Mouse (Mus musculus): ENCODE data around the gene Ap5b1.

The Ap5b1 gene

GRCm38 (mm10) chr19:5567534-5568469 lies at the start of gene Ap5b1:
Ap5b1 (plus strand) TSS chr19:5568025.
- peak; percentile 54 for DNase-seq (ENCODE audit: low spot score)

GRCm38 (mm10) chr19:5518721-5519120 lies 49.1 kb upstream of the Ap5b1 start:
- DNase-seq (ENCODE audit: low spot score) = no peak

- no peak for DNase-seq (ENCODE audit: low spot score)
Observed at GRCm38 (mm10) chr19:5525204-5525603, 42.6 kb upstream of the Ap5b1 start.

GRCm38 (mm10) chr19:5529325-5530137 lies 38.3 kb upstream of the Ap5b1 start:
- DNase-seq (ENCODE audit: low spot score) = peak; percentile 95

- DNase-seq (ENCODE audit: low spot score) = no peak
Observed at GRCm38 (mm10) chr19:5530138-5530524, 37.7 kb upstream of the Ap5b1 start.

- DNase-seq (ENCODE audit: low spot score) = no peak
Observed at GRCm38 (mm10) chr19:5532520-5532919, 35.3 kb upstream of the Ap5b1 start.

GRCm38 (mm10) chr19:5538786-5539185 lies 29.0 kb upstream of the Ap5b1 start:
- DNase-seq (ENCODE audit: low spot score) = no peak

- no peak for DNase-seq (ENCODE audit: low spot score)
Observed at GRCm38 (mm10) chr19:5543362-5543761, 24.5 kb upstream of the Ap5b1 start.

- DNase-seq (ENCODE audit: low spot score) = no peak
Observed at GRCm38 (mm10) chr19:5544031-5544430, 23.8 kb upstream of the Ap5b1 start.

GRCm38 (mm10) chr19:5547471-5548056 lies 20.3 kb upstream of the Ap5b1 start:
- DNase-seq (ENCODE audit: low spot score) = no peak

- DNase-seq (ENCODE audit: low spot score) = no peak
Observed at GRCm38 (mm10) chr19:5553802-5554201, 14.0 kb upstream of the Ap5b1 start.

GRCm38 (mm10) chr19:5554212-5554611 lies 13.6 kb upstream of the Ap5b1 start:
- DNase-seq (ENCODE audit: low spot score) = no peak

GRCm38 (mm10) chr19:5558169-5558568 lies 9.7 kb upstream of the Ap5b1 start:
- no peak for DNase-seq (ENCODE audit: low spot score)

- no peak for DNase-seq (ENCODE audit: low spot score)
Observed at GRCm38 (mm10) chr19:5558770-5559169, 9.1 kb upstream of the Ap5b1 start.

GRCm38 (mm10) chr19:5559229-5559628 lies 8.6 kb upstream of the Ap5b1 start:
- DNase-seq (ENCODE audit: low spot score) = no peak

- no peak for DNase-seq (ENCODE audit: low spot score)
Observed at GRCm38 (mm10) chr19:5559631-5560456, 8.0 kb upstream of the Ap5b1 start.

- DNase-seq (ENCODE audit: low spot score) = no peak
Observed at GRCm38 (mm10) chr19:5560457-5561041, 7.3 kb upstream of the Ap5b1 start, which contains the start of gene Ovol1. Ovol1 (minus strand) TSS chr19:5560646.

GRCm38 (mm10) chr19:5561252-5561790 lies 6.5 kb upstream of the Ap5b1 start:
- DNase-seq (ENCODE audit: low spot score) = no peak

GRCm38 (mm10) chr19:5561886-5562285 lies 5.9 kb upstream of the Ap5b1 start:
- DNase-seq (ENCODE audit: low spot score) = no peak

- DNase-seq (ENCODE audit: low spot score) = no peak
Observed at GRCm38 (mm10) chr19:5562776-5563175, 5.0 kb upstream of the Ap5b1 start.

- DNase-seq (ENCODE audit: low spot score) = no peak
Observed at GRCm38 (mm10) chr19:5566316-5566715, 1.5 kb upstream of the Ap5b1 start.
